Mouse (Mus musculus): ENCODE measurements around the gene D130052B06Rik.

The D130052B06Rik gene

GRCm38 (mm10) chr11:33663599-33663998, 64.5 kb downstream of the D130052B06Rik start:
- no peak for DNase-seq (ENCODE audit: low spot score in 2 of 2)

GRCm38 (mm10) chr11:33668376-33668775, 69.3 kb downstream of the D130052B06Rik start:
- no peak for DNase-seq (ENCODE audit: low spot score in 2 of 2)

- DNase-seq (ENCODE audit: low spot score in 2 of 2) = no peak
Measured at GRCm38 (mm10) chr11:33670105-33670965, 71.2 kb downstream of the D130052B06Rik start.
